Mouse (Mus musculus) ES-E14 (cell line): ENCODE data around the gene Il1rap. TPM values are rescaled to one million over a fixed set of nuclear protein-coding genes. Genes with fewer than 3 reads are reported as not detected.

ENCODE experiments used
- DNase-seq: peaks from one replicate; pipeline ENCODE4 v3.0.0-alpha.2; 2013; ENCODE audit warnings: low read depth, low spot score
- H3K27ac ChIP-seq: 2 replicates; pipeline ENCODE4 v1.5.1; 2012; ENCODE audit warnings: low read depth, mild to moderate bottlenecking, low read length, moderate library complexity, mixed read lengths; ENCODE audit not compliant: poor library complexity, insufficient read depth, severe bottlenecking
- H3K36me3 ChIP-seq: 2 replicates; pipeline ENCODE4 v1.6.1; 2012; ENCODE audit warnings: mild to moderate bottlenecking, low read length, moderate library complexity, mixed read lengths; ENCODE audit not compliant: control insufficient read depth, poor library complexity, insufficient read depth, severe bottlenecking
- H3K4me1 ChIP-seq, 2 experiments: fragments of 150-350 bp in 1 of 2; sonication (generic) in 1 of 2; 2 replicates each; pipeline ENCODE4 v1.6.1; 2012; ENCODE audit warnings: low read length in 2 of 2, mild to moderate bottlenecking in 1 of 2, mixed read lengths in 1 of 2; ENCODE audit not compliant: control insufficient read depth in 2 of 2, insufficient read depth in 2 of 2, poor library complexity in 1 of 2
- H3K4me3 ChIP-seq, 2 experiments: fragments of 150-350 bp in 1 of 2; sonication (generic) in 1 of 2; 2 replicates each; pipeline ENCODE4 v1.5.1; 2012; ENCODE audit warnings: low read length in 2 of 2, low read depth in 1 of 2, mild to moderate bottlenecking in 1 of 2, mixed read lengths in 1 of 2; ENCODE audit not compliant: insufficient read depth in 1 of 2, poor library complexity in 1 of 2, severe bottlenecking in 1 of 2
- H3K9ac ChIP-seq: 2 replicates; pipeline ENCODE4 v1.6.1; 2012; ENCODE audit warnings: low read depth, mild to moderate bottlenecking, low read length, mixed read lengths; ENCODE audit not compliant: poor library complexity, insufficient read depth, severe bottlenecking
- H3K9me3 ChIP-seq: fragments of 150-350 bp; sonication (generic); 2 replicates; pipeline ENCODE4 v1.6.1; 2012; ENCODE audit warnings: low read depth, mild to moderate bottlenecking, low read length; ENCODE audit not compliant: control insufficient read depth, insufficient read depth
- CHD2 ChIP-seq: IDR thresholded peaks from 2 replicates; pipeline ENCODE4 v1.6.1; 2014; ENCODE audit warnings: mild to moderate bottlenecking, low read depth, low read length, inconsistent platforms
- HCFC1 ChIP-seq: IDR thresholded peaks from 2 replicates; pipeline ENCODE4 v1.6.1; 2012; ENCODE audit warnings: low read length, inconsistent platforms, borderline replicate concordance; ENCODE audit not compliant: insufficient read depth
- MAFK ChIP-seq: IDR thresholded peaks from 2 replicates; pipeline ENCODE4 v1.6.1; 2014; ENCODE audit warnings: mild to moderate bottlenecking, low read depth, low read length, inconsistent platforms; ENCODE audit not compliant: insufficient read depth
- ZC3H11A ChIP-seq: IDR thresholded peaks from 2 replicates; pipeline ENCODE4 v1.6.1; 2012; ENCODE audit warnings: low read depth, mild to moderate bottlenecking, inconsistent platforms, low read length, borderline replicate concordance
- ZNF384 ChIP-seq: IDR thresholded peaks from 2 replicates; pipeline ENCODE4 v1.6.1; 2012; ENCODE audit warnings: low read depth, low read length, inconsistent platforms
- in situ Hi-C, 2 experiments: fragments of 600-800 bp; cut with MboI; formaldehyde crosslinking; loops; one replicate each; pipeline ENCODE4 v1.15.1; 2025; ENCODE audit warnings: low sequenced_read_pairs in 2 of 2, inconsistent platforms in 1 of 2; ENCODE audit not compliant: unreplicated experiment in 2 of 2
- total RNA-seq: library from RNA; depleted of rRNA; stranded (reverse); fragments of 300-350 nt; gene quantifications from 2 replicates; pipeline ENCODE4 v1.2.3, GENCODE M21; 2012

Gene Il1rap
- total RNA-seq, 1 experiment, result 4.3 TPM

DNA sequence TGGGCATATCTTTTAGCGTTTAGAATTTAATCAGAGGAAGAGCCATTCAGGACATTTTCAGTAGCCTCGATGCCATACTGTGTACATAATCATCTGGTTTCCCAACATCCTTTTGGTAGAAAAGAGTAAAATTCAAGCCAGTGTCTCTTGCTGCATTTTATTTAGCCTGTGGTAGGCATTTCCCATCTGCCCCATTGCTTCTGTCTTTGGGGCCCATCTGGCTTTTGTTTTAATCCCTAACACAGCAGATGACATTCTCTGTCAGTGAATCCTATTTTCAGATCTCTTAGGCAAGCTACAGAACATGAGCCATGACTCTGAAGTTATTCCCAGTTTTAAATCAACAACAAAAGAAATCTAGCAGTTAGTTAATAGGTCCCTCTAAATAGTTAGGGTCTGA is 32.3 kb upstream of the Il1rap start:
- H3K9me3 ChIP-seq, result no peaks in the 10 kb centered on the region
- DNase-seq, result no peak
- no peak overlapping the region for H3K27ac ChIP-seq
- no peak overlapping the region for H3K9ac ChIP-seq
- in situ Hi-C loops, result no loop called here
- no peaks in the 10 kb centered on the region for H3K36me3 ChIP-seq
- no peak for TF ChIP-seq MAFK
- TF ChIP-seq HCFC1, result no peak
- H3K4me3 ChIP-seq, result no peak overlapping the region
- no peaks in the 10 kb centered on the region for H3K4me1 ChIP-seq

GRCm38 (mm10) chr16:26552234-26552633 is 29.3 kb upstream of the Il1rap start:
- Histone ChIP-seq H3K9ac (no peak overlapping the region), H3K4me3 (no peak overlapping the region), H3K27ac (no peak overlapping the region), H3K9me3 (no peaks in the 10 kb centered on the region), H3K36me3 (no peaks in the 10 kb centered on the region), H3K4me1 (no peaks in the 10 kb centered on the region)
- no peak for DNase-seq
- no peak for TF ChIP-seq ZNF384
- TF ChIP-seq MAFK, result no peak
- TF ChIP-seq HCFC1, result no peak
- TF ChIP-seq ZC3H11A, result no peak
- TF ChIP-seq CHD2, result no peak
- in situ Hi-C loops, result no loop called here

DNA sequence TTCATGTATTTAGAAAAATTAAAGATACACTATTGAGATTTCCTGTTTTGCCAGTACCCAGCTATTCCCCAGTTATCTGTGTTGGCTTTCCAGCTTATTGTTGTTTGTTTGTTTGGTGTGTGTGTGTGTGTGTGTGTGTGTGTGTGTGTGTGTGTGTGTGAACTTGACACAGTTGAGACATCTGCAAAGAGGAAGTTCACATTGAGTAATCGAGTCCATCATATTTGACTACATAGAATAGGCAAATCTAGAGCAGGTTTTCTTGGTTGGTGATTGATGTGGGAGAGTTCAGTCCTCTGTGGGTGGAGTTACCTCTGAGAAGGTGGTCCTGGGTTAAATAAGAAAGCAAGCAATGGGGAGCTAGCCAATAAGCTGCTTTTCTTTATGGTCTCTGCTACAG is 22.7 kb upstream of the Il1rap start:
- Histone ChIP-seq H3K9ac (no peak overlapping the region), H3K36me3 (no peaks in the 10 kb centered on the region), H3K9me3 (no peaks in the 10 kb centered on the region), H3K4me3 (no peak overlapping the region), H3K27ac (no peak overlapping the region), H3K4me1 (no peaks in the 10 kb centered on the region)
- in situ Hi-C loops, result no loop called here
- no peak for DNase-seq
- TF ChIP-seq ZC3H11A (no peak), MAFK (no peak), CHD2 (no peak), HCFC1 (no peak), ZNF384 (no peak)

GRCm38 (mm10) chr16:26561743-26562142 is 19.8 kb upstream of the Il1rap start:
- no peaks in the 10 kb centered on the region for H3K36me3 ChIP-seq
- H3K9me3 ChIP-seq, result no peaks in the 10 kb centered on the region
- no peak for TF ChIP-seq MAFK
- no peak for TF ChIP-seq ZNF384
- TF ChIP-seq ZC3H11A, result no peak
- no peak for TF ChIP-seq HCFC1
- TF ChIP-seq CHD2, result no peak
- H3K9ac ChIP-seq, result no peak overlapping the region
- DNase-seq, result no peak
- H3K4me1 ChIP-seq, result no peaks in the 10 kb centered on the region
- in situ Hi-C loops, result no loop called here
- no peak overlapping the region for H3K27ac ChIP-seq
- H3K4me3 ChIP-seq, result no peak overlapping the region

GRCm38 (mm10) chr16:26562771-26563170 is 18.7 kb upstream of the Il1rap start:
- TF ChIP-seq ZC3H11A (no peak), MAFK (no peak), CHD2 (no peak), ZNF384 (no peak), HCFC1 (no peak)
- no peak overlapping the region for H3K4me3 ChIP-seq
- no peaks in the 10 kb centered on the region for H3K36me3 ChIP-seq
- no peak overlapping the region for H3K9ac ChIP-seq
- H3K9me3 ChIP-seq, result no peaks in the 10 kb centered on the region
- no peak for DNase-seq
- in situ Hi-C loops, result no loop called here
- H3K27ac ChIP-seq, result no peak overlapping the region
- H3K4me1 ChIP-seq, result no peaks in the 10 kb centered on the region
